Mouse (Mus musculus): Measurements from ENCODE around the gene Fgfr2. TPM values are rescaled to one million over a fixed set of nuclear protein-coding genes. Genes with fewer than 3 reads are reported as not detected.

The Fgfr2 gene
- total and polyA plus RNA-seq, 2 experiments from 2014 or later, result 12.1 to 32.6 TPM

DNA sequence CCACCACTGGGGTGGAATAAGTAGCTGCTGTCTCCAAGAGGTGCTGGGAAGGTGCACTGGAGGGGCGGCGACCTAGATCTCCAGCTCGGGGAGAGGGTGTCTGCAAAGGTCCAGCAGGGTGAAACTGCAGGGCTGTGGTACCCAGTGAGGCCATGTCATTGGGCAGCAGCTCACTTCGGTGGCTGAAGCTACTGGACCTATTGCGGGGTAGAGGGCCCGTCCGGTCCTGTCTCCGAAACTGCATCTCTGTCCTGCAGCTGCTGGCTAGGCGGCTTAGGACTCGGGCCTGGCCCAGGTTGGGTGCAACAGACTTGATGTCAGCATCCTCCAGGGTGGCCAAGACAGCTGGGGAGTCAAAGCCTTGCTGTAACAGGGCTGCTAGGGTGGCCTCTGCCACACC lies 109.2 kb downstream of the Fgfr2 start:
- ATAC-seq (ENCODE audit: low FRiP score) (no peak), DNase-seq (ENCODE audit: low spot score) (no peak)
- Histone ChIP-seq H3K9ac (replicated peaks; ENCODE audit: low read length, poor library complexity, severe bottlenecking) (no peak overlapping the region), H3K4me2 (ENCODE audit: low read depth, low read length, poor library complexity, severe bottlenecking) (no peak overlapping the region), H3K4me1 (ENCODE audit: insufficient read depth, low read length) (peaks cover 16% of the 10 kb centered on the region; the same call in 1 of the 2 replicates), H3K27me3 (ENCODE audit: insufficient read depth, low read length) (no peaks in the 10 kb centered on the region), H3K27ac (ENCODE audit: low read depth, low read length) (no peak overlapping the region), H3K9me3 (ENCODE audit: low read length) (no peaks in the 10 kb centered on the region), H3K4me3 (ENCODE audit: low read depth, low read length) (no peak overlapping the region), H3K36me3 (ENCODE audit: insufficient read depth, low read length) (no peaks in the 10 kb centered on the region)
- no peak for TF ChIP-seq CTCF (IDR thresholded peaks at IDR 0.05)
- WGBS, result 94% methylated on average over 10 of the region's 10 CpGs

GRCm38 (mm10) chr7:133012637-133013366 lies 110.3 kb downstream of the Fgfr2 start:
- ATAC-seq (ENCODE audit: low FRiP score) (no peak), DNase-seq (ENCODE audit: low spot score) (no peak)
- H3K27me3 ChIP-seq (ENCODE audit: insufficient read depth, low read length), result no peaks in the 10 kb centered on the region
- TF ChIP-seq CTCF (IDR thresholded peaks at IDR 0.05), result no peak
- H3K9ac ChIP-seq (replicated peaks; ENCODE audit: low read length, poor library complexity, severe bottlenecking), result no peak overlapping the region
- no peak overlapping the region for H3K4me2 ChIP-seq (ENCODE audit: low read depth, low read length, poor library complexity, severe bottlenecking)
- H3K9me3 ChIP-seq (ENCODE audit: low read length), result no peaks in the 10 kb centered on the region
- H3K4me3 ChIP-seq (ENCODE audit: low read depth, low read length), result no peak overlapping the region
- no peak overlapping the region for H3K27ac ChIP-seq (ENCODE audit: low read depth, low read length)
- 43% methylated on average over 14 of the region's 14 CpGs for WGBS
- H3K4me1 ChIP-seq (ENCODE audit: insufficient read depth, low read length), result peaks cover 15% of the 10 kb centered on the region; the same call in 1 of the 2 replicates
- H3K36me3 ChIP-seq (ENCODE audit: insufficient read depth, low read length), result no peaks in the 10 kb centered on the region

GRCm38 (mm10) chr7:133011611-133012010 lies 111.5 kb downstream of the Fgfr2 start:
- DNase-seq (ENCODE audit: low spot score) (peak; percentile 63), ATAC-seq (ENCODE audit: low FRiP score) (no peak)

GRCm38 (mm10) chr7:133011191-133011590 lies 112.0 kb downstream of the Fgfr2 start:
- Histone ChIP-seq H3K4me1 (ENCODE audit: insufficient read depth, low read length) (peaks cover 15% of the 10 kb centered on the region; the same call in 1 of the 2 replicates), H3K4me3 (ENCODE audit: low read depth, low read length) (no peak overlapping the region), H3K27ac (ENCODE audit: low read depth, low read length) (no peak overlapping the region), H3K36me3 (ENCODE audit: insufficient read depth, low read length) (no peaks in the 10 kb centered on the region), H3K27me3 (ENCODE audit: insufficient read depth, low read length) (no peaks in the 10 kb centered on the region), H3K4me2 (ENCODE audit: low read depth, low read length, poor library complexity, severe bottlenecking) (no peak overlapping the region), H3K9ac (replicated peaks; ENCODE audit: low read length, poor library complexity, severe bottlenecking) (no peak overlapping the region), H3K9me3 (ENCODE audit: low read length) (no peaks in the 10 kb centered on the region)
- DNase-seq (ENCODE audit: low spot score) (peak; percentile 80), ATAC-seq (ENCODE audit: low FRiP score) (no peak)
- WGBS, result 16% methylated on average over 5 of the region's 5 CpGs
- no peak for TF ChIP-seq CTCF (IDR thresholded peaks at IDR 0.05)

More at GRCm38 (mm10) chr7:133011611-133012010, 111.5 kb downstream of the Fgfr2 start:
- Histone ChIP-seq H3K9me3 (ENCODE audit: low read length) (no peaks in the 10 kb centered on the region), H3K36me3 (ENCODE audit: insufficient read depth, low read length) (no peaks in the 10 kb centered on the region), H3K9ac (replicated peaks; ENCODE audit: low read length, poor library complexity, severe bottlenecking) (no peak overlapping the region), H3K27ac (ENCODE audit: low read depth, low read length) (no peak overlapping the region), H3K27me3 (ENCODE audit: insufficient read depth, low read length) (no peaks in the 10 kb centered on the region), H3K4me1 (ENCODE audit: insufficient read depth, low read length) (peaks cover 15% of the 10 kb centered on the region; the same call in 1 of the 2 replicates), H3K4me2 (ENCODE audit: low read depth, low read length, poor library complexity, severe bottlenecking) (no peak overlapping the region), H3K4me3 (ENCODE audit: low read depth, low read length) (no peak overlapping the region)
- TF ChIP-seq CTCF (IDR thresholded peaks at IDR 0.05), result no peak
- WGBS, result 28% methylated on average over 4 of the region's 4 CpGs

- ATAC-seq (ENCODE audit: low FRiP score), result no peak
- H3K4me1 ChIP-seq (ENCODE audit: insufficient read depth, low read length), result peaks cover 12% of the 10 kb centered on the region; the same call in 1 of the 2 replicates
- H3K27me3 ChIP-seq (ENCODE audit: insufficient read depth, low read length), result no peaks in the 10 kb centered on the region
- TF ChIP-seq CTCF (IDR thresholded peaks at IDR 0.05), result no peak
- no peak overlapping the region for H3K4me3 ChIP-seq (ENCODE audit: low read depth, low read length)
- H3K27ac ChIP-seq (ENCODE audit: low read depth, low read length), result peak overlapping the region; percentile 52; the same call in 1 of the 2 replicates
- DNase-seq (ENCODE audit: low spot score), result no peak
- 89% methylated on average over 3 of the region's 3 CpGs for WGBS
- H3K9ac ChIP-seq (replicated peaks; ENCODE audit: low read length, poor library complexity, severe bottlenecking), result no peak overlapping the region
- no peak overlapping the region for H3K4me2 ChIP-seq (ENCODE audit: low read depth, low read length, poor library complexity, severe bottlenecking)
- no peaks in the 10 kb centered on the region for H3K9me3 ChIP-seq (ENCODE audit: low read length)
- no peaks in the 10 kb centered on the region for H3K36me3 ChIP-seq (ENCODE audit: insufficient read depth, low read length)
Observed at GRCm38 (mm10) chr7:133010477-133010876, 112.7 kb downstream of the Fgfr2 start.

- no peak overlapping the region for H3K4me3 ChIP-seq (ENCODE audit: low read depth, low read length)
- 82% methylated on average over 8 of the region's 8 CpGs for WGBS
- no peaks in the 10 kb centered on the region for H3K36me3 ChIP-seq (ENCODE audit: insufficient read depth, low read length)
- no peak for DNase-seq (ENCODE audit: low spot score)
- H3K27me3 ChIP-seq (ENCODE audit: insufficient read depth, low read length), result no peaks in the 10 kb centered on the region
- peaks cover 9% of the 10 kb centered on the region; the same call in 1 of the 2 replicates for H3K4me1 ChIP-seq (ENCODE audit: insufficient read depth, low read length)
- no peaks in the 10 kb centered on the region for H3K9me3 ChIP-seq (ENCODE audit: low read length)
- no peak overlapping the region for H3K9ac ChIP-seq (replicated peaks; ENCODE audit: low read length, poor library complexity, severe bottlenecking)
- no peak overlapping the region for H3K27ac ChIP-seq (ENCODE audit: low read depth, low read length)
- ATAC-seq (ENCODE audit: low FRiP score), result no peak
- H3K4me2 ChIP-seq (ENCODE audit: low read depth, low read length, poor library complexity, severe bottlenecking), result no peak overlapping the region
- no peak for TF ChIP-seq CTCF (IDR thresholded peaks at IDR 0.05)
Observed at GRCm38 (mm10) chr7:133009676-133010075, 113.5 kb downstream of the Fgfr2 start.

All from midbrain, postnatal 0 days (tissue).